Mouse (Mus musculus): ENCODE measurements around the gene Ptpn3.

The Ptpn3 gene

DNA sequence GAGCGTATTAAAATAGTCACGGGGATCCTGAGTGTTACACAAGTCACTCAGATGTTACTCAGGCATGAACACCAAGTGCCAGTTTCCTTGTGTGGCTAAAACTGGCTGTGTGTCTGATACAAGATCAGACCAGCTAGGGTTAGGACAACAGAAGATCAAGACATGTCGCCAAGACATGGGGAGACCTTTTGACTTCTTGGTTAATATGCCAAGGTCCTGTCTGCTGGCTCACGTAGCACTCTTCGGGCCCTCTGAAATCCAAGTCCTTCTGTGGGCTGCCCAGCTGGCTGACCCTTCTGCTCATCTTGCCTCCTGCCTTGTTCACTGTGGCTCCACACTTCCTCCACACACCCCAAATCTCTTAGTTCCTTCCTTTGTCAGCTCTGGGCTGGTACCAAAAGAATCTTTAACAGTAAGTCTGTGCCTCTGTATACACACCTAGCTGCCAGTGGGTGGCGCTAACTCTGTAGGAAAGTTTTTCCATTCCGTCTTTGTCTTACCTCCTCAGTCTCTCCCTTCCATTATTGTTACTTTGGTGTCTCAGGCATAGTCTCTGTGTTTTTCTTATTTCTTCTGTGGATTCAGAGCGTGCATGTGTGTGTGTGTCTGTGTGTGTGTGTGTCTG lies 38.5 kb downstream of the Ptpn3 start:
- peak; percentile 43 for DNase-seq (ENCODE audit: low read depth, low spot score)

DNA sequence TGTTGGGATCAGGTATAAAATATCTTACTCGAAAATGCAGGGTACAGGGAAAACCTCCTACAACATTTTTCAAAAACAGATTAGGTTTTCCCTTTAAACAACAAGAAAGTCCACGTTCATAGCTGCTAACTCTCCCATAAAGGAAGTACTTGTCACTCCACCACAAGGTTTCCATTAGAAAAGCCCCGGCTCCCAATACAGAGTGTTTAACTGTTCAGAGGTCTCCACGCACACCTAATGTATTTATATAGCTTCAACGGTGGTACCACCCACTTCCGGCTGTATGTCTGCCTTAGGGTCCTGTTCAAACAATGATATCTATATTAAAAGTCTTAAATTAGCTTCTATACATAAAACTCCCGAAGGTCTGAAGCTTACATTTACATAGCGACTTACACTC lies 39.2 kb downstream of the Ptpn3 start:
- DNase-seq (ENCODE audit: low read depth, low spot score): no peak

DNA sequence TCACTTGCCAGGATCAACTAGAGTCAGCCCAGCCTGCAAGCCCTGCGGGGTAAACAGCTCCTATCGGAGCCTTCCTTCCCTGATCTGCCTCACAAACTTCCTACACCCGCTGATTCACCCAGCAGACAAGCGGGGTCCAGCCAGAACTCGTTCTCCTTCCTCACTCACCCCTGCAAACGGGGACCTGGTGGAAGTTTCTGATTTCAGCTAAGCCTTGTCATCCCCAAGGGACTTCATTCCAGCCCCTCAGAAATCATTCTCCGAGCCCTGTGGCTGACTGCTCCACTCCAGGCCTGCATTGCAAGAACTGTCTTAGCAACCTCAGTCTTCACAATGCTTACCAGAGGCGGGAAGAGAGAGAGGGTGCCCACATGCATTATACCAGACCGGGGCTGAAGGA lies 39.8 kb downstream of the Ptpn3 start:
- DNase-seq (ENCODE audit: low read depth, low spot score): no peak

DNA sequence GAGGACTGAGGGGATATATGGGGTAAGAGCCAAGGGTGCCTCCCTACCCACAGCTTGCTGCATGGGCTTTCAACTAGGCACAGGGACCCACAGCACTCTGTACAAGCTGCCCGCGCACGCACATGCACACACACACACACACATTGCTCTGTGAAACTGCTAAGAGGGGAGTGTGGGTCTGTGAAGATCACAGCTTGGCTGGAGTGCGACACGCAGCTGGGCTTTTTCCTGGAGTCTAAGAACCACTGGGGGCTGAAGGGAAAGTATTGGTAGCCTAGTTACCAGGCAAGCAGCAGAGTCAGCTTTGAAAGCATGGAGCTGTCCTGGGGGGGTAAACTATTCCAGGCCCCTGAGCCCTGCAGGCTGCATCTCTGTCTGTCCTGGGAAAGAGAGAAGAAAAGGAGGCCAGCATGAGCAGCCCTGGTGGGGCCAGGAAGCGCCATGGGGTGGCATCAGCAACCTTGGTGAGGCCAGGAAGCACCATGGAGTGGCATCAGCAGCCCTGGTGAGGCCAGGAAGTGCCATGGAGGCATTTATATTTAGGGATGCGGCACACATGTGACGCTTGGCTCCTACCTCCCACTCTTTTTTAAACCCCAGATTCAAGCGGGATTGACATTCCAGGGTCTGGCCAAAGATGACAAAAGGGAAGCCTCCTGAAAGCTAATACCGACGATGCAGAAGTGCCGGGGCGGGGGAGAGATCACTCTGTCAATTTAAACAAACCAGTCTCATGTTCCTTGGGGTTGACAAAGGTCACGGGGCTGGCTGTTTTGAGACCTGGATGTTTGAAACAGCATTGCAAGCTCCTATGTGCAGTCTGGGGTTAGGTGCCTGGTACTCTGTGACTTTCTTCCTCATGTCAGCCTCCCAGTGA lies 43.2 kb downstream of the Ptpn3 start:
- DNase-seq (ENCODE audit: low read depth, low spot score): no peak

DNA sequence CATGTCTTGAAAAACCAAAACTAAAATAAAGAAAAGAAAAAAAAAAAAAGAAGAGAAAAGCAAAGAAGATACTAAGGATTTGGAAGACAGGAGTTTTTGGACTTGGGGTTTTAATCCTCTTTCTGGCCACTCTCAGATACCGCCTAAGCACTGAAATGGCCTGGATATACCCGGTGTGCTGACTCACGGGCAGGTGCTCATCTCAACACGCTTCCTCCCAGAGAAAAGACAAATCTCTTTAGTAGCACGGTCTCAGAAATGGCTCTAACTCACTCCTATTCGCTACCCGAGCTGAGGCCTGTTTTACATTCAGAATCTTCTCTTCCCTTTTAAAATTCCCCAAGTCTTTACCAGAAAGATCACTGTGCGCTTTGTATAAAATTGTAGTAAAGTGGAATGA lies 44.2 kb downstream of the Ptpn3 start:
- no peak for DNase-seq (ENCODE audit: low read depth, low spot score)

DNA sequence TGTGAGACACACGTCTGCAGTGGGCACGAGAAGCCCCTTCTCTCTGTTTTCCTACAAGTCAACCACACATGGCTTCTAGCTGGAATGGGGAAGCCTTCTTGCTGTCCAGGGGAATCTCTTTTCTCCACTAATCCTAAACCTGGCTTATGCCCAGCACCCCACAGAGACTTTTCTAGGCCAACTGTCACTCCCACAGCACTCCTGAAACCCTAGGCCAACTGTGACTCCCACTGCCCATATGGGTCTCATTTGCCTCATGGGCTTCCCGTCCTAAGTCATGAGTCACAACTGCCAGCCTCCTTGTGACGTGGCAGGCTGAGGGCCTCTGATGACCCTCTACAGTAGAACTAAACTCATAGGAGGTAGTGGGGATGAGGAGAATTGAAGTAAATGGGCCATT lies 44.9 kb downstream of the Ptpn3 start:
- DNase-seq (ENCODE audit: low read depth, low spot score): peak; percentile 38

GRCm38 (mm10) chr4:57254412-57254811 lies 47.2 kb downstream of the Ptpn3 start:
- DNase-seq (ENCODE audit: low read depth, low spot score): no peak

GRCm38 (mm10) chr4:57250636-57251035 lies 51.0 kb downstream of the Ptpn3 start:
- DNase-seq (ENCODE audit: low read depth, low spot score): peak; percentile 13

DNA sequence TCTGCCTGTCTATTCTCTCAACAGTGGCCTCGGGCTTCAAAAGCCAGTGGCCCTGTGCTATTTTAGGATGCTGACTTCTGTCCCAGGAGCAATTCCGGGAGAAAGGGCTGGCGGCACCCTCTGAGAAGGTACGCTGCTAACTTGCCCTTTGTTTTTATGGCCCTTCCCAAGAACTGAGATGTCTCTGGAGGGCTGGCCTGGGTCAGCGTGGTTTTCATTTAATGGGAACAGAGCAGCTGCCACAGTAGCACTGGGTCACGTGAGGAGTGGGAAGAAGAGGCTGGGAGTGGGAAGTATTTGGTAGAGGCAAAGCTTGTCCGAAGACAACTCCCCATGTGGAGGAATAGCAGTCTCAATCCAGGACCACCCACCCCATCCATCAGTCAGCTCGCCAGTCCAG lies 52.5 kb downstream of the Ptpn3 start:
- DNase-seq (ENCODE audit: low read depth, low spot score): no peak

GRCm38 (mm10) chr4:57244874-57245273 lies 56.8 kb downstream of the Ptpn3 start:
- DNase-seq (ENCODE audit: low read depth, low spot score): no peak

DNA sequence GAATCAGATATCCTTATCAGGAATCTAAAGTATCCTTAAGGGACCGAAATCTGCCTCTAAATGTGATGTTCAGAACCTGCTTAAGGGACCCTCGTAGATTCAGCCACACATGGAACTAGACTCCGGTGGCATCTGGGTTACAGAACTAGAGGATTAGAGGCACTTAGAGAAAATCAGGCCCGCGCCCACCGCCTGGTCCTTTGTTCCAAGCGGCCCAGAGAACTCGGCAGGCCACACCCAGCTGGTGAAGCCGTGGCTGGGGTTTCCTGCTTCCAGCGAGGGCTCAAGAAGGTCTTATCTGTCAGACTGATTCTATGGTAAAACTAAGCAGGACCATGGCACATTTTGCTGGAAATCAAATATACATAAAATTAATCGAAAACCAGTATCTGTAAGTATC lies 58.3 kb downstream of the Ptpn3 start:
- DNase-seq (ENCODE audit: low read depth, low spot score): no peak

GRCm38 (mm10) chr4:57240934-57241333 lies 60.7 kb downstream of the Ptpn3 start:
- no peak for DNase-seq (ENCODE audit: low read depth, low spot score)

- DNase-seq (ENCODE audit: low read depth, low spot score): no peak
These were observed 61.5 kb downstream of the Ptpn3 start for GRCm38 (mm10) chr4:57240100-57240499.

DNA sequence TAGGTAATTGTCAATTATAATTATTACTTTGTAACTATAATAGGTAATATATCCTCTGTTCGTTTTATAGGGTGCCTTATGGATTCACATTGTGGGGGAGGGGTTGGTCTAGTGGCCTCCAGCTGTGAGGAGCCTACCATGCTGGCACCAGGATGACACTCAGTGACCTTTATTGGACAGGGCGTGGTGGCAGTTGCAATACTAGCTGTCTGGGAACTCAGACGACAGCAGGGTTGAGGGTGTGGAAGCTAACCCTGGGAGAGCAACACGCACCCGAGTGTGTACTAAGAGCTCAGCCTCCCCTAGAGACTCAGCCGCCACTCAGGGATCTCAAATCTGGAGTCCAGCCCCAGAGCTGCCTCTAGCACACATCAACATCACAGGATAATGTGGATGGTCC lies 62.5 kb downstream of the Ptpn3 start:
- DNase-seq (ENCODE audit: low read depth, low spot score): no peak

- no peak for DNase-seq (ENCODE audit: low read depth, low spot score)
These were observed 63.5 kb downstream of the Ptpn3 start for GRCm38 (mm10) chr4:57238118-57238517.

DNA sequence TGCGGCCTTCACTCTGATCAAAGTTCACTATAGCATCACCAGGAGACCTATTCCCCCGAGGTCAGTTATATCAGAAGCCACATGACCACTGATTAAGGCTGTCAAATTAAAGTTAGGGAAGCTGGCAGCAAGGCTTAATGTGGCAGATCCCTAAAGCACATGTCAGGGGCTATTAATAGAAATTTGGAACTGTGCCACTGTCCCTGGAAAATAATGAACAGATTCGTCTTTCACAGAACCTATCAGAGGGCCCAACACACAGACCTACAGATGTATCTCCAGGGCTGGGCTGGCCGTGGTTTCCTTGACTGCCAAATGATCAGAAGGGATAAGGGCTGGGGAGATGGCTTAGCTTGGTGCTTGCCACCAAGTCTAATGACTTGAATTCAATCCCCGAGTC lies 65.1 kb downstream of the Ptpn3 start:
- no peak for DNase-seq (ENCODE audit: low read depth, low spot score)

DNA sequence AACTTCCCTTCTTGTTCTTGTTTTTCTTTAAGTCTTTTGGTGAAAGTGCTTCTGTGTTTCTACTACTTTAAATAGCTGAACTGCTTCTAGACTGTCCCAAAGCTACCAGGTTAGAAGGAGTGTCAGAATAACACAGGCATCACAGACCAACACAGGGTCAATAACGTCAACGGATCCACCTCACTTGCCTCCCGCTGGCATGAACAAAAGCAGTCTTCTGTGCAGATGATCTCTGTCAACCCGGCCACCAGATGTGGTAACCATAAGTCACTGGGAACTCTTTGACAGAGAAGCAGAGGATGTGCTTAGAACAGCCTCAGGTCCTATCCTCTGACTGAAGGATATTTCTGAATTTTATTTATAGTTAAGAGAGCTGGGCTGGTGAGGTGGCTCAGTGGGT lies 65.9 kb downstream of the Ptpn3 start:
- DNase-seq (ENCODE audit: low read depth, low spot score): no peak

DNA sequence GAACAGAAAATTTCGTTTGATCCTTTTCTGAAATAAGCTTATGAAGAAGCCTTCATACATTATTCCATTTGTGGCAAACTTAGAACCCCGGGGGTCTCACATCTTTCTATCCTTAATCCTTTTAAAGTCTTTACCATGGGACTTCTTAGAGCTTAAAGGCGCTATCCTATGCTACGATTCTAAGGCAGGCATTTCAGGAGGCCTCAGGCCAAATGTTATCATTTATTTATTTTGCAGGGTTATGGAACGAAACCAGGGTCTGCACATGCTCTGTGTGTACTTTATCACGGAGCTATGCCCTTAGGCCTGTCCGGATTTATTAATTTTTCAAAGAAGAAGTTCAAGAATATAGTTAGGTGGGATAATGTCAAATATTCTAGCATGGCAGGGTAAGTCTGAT lies 67.3 kb downstream of the Ptpn3 start:
- no peak for DNase-seq (ENCODE audit: low read depth, low spot score)

- no peak for DNase-seq (ENCODE audit: low read depth, low spot score)
These were observed 69.2 kb downstream of the Ptpn3 start for GRCm38 (mm10) chr4:57232439-57232838.

GRCm38 (mm10) chr4:57231323-57231722 lies 70.3 kb downstream of the Ptpn3 start:
- DNase-seq (ENCODE audit: low read depth, low spot score): no peak

DNA sequence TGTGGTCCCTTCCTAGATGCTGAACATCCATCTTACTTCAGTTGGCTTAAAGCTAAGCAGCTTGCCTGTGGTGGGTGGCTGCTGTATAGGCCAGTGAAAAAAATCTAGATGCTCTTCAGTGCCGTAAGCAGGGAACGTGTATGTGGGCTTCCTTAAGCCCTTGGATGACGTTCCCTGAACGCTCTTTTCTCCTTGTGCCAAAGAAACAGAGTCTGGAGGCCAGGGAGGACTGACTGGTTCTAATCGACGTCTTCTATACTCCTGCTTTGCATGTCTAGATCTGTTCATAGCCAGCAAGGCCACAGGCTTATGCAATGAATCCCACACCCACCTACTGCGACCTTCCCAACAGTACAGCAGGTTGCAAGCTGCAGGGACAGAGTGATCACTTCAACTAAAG lies 71.3 kb downstream of the Ptpn3 start:
- no peak for DNase-seq (ENCODE audit: low read depth, low spot score)

GRCm38 (mm10) chr4:57228601-57229520 lies 72.8 kb downstream of the Ptpn3 start:
- DNase-seq (ENCODE audit: low read depth, low spot score): no peak
